Mouse (Mus musculus) embryo, embryonic 11.5 days (tissue): ENCODE results near the gene Elp4.

ENCODE experiments used
- DNase-seq: peaks from one replicate; pipeline ENCODE4 v3.0.0-alpha.2; 2012; ENCODE audit warnings: low read depth, low spot score

The Elp4 gene

DNA sequence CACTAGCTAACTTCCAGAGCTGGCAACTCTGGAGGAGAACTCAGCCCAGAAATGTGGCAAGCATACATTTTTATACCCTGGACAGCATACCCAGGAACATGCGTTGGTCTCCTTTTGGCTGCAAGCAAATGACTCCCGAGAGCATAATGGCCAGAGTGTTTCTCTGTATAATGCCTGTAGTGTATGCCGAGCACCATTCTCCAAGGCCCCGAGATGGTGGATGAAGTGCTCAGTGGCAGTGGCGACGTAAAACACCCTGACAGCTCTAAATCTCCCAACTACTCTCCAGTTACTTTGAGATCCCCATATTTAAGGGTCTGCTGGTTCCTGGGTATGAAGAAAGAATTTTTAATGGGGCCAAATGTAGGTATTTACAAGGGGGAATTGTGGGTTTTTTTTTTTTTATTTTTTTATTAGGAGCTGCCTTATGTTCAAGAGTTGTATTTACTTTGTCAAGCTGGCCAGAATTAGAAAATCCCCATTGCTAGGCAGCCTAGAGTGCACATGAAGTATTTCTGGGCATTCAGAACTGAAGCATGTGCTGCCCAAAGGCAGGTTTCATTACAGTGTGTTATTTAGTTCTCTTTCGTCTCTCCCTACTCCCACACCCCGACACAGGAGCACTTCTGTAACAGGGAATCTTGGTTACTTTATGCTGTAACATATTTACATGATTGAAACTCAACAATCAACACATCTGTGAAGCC is 188.8 kb downstream of the Elp4 start:
- no peak for DNase-seq

DNA sequence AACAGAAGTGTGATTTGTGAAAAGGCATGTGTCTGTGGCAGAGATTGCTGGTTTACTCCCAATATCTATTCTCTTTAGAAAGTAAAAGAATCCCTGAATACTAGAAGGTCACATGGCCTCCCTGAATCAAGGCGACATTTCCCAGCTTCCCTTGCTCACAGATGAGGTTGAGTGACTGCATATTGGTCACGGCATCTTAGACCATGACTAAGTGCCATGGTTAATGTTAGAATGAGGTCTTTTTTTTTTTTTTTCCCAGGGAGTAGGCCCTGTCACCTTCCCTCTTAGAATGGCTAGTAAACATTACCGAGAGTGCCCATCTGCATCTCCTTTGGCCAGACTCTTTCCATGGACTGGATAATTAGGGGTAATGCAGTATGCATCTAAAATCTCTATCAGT is 193.9 kb downstream of the Elp4 start:
- no peak for DNase-seq

DNA sequence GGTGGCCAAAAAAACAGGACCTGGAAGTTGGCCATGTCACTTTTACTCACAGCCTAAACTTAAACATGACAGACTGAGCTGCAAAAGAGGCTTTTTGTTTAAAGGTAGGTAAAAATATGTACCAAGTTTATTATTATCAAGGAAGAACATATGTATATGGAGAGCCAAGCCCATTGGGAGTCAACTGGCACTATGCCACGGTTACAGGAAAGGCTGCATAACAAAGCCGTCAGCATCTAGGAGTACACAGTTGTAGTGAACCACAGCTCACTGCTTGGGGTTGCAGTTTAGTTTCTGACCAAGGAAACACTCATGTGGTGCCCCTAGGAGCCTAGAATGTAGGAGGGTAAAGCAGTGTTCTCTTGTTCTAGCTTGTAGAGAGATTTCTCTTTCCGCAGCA is 195.2 kb downstream of the Elp4 start:
- DNase-seq, result no peak

DNA sequence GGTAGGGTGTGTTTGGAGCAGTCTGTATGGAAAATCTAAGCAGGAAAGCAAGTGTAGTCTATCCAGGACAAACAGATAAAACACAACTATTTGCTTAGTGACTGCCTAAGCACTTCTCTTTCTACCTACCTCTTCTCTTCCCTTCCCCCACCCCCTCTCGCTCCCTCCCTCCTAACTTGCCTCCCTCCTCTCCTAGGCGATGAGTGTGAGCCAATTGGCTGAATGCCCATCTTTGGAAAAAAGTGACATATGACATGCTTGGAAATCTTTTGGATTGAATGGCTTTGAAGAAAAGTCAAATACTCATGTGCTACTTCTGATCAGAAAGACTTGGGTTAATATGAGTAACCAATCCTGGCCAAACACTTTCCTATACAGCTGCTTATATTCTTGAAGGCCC is 199.0 kb downstream of the Elp4 start:
- no peak for DNase-seq

DNA sequence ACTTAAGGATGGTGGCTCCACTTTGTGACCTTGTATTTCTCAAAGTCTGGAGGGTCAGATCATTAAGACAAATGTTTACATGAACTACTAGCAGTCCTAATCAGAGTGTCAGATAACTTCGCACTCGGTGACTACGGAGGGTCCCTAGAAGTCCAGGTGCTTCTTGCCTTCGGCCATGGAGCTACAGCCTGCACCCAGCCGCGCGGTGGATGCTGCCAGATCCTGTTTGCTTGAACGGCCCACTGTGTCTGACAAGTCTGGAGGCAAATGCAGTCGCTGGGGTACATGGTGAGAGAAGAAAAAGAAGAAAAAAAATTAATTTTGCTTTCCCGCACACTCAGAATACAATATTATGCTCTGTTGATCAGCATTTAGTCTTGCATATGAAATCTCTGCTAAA is 201.8 kb downstream of the Elp4 start:
- no peak for DNase-seq

DNA sequence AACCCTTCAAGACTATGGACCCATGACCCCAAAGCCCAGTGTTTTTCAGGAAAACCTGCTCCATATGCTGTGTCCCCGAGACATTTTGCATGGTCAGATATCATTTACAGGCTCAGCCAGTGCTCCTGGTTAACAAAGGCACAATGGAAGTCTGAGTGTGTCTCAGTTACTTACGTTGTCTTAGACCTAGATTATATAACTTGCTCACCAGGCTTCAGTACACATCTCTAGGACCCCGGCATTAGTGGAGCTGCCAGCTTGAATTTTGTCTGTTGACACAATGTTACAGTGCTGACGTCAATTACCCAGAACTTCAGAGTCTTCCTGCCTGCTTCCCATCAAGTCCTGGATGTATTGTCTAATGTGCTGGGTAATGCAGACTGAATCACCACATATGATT is 202.6 kb downstream of the Elp4 start:
- DNase-seq, result no peak

DNA sequence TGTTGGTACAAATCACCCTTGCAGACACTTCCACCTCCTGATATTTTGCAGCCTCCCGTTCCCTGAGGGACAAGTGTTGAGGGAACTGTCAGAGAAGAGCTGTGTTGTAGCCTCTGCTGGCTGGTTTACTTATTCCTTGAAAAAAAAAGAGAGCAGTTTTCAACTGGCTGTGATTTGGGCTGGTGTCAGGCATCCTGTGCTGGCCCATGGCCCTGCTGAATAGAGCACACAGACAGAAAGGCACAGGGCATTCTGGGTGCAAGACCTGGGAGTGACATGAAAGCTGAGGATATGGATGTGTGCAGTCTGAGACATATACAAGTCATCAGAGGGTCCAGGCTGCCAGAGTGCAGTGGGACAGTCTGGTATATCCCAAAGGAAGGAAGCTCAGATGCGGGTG is 205.7 kb downstream of the Elp4 start:
- no peak for DNase-seq

DNA sequence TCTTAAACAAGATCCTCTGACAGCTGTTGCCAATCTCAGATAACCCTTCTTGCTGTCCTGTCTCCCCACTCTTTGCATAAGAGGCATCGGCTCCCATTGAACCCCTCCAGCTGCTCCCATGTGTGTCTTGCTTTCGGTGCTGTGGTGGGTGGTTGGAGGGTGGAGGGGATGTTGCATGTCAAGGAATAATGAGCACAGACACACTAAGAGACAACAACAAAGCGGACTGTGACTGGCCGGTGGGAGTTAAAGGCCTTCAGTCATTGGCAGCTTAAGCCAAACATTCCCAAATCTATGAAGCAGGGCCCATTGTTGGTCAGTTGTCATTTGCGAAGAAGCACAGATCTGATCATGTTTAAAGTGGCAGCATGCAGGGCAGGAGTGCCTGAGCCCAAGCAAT is 206.6 kb downstream of the Elp4 start:
- DNase-seq, result no peak

DNA sequence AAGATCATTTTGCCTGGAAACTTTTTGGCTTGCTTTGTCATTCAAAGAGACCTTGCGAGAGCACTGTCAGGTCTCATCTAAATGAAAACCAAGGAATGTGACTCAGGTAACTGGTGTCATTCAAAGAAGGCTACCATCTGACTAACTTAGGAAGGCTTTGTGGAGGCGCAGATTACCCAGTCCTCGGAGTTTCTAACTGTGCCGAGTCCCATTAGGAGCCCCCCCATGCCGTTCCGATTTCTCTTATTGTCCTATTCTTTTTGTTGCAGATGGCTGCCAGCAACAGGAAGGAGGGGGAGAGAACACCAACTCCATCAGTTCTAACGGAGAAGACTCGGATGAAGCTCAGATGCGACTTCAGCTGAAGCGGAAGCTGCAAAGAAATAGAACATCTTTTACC is 213.1 kb downstream of the Elp4 start:
- no peak for DNase-seq

DNA sequence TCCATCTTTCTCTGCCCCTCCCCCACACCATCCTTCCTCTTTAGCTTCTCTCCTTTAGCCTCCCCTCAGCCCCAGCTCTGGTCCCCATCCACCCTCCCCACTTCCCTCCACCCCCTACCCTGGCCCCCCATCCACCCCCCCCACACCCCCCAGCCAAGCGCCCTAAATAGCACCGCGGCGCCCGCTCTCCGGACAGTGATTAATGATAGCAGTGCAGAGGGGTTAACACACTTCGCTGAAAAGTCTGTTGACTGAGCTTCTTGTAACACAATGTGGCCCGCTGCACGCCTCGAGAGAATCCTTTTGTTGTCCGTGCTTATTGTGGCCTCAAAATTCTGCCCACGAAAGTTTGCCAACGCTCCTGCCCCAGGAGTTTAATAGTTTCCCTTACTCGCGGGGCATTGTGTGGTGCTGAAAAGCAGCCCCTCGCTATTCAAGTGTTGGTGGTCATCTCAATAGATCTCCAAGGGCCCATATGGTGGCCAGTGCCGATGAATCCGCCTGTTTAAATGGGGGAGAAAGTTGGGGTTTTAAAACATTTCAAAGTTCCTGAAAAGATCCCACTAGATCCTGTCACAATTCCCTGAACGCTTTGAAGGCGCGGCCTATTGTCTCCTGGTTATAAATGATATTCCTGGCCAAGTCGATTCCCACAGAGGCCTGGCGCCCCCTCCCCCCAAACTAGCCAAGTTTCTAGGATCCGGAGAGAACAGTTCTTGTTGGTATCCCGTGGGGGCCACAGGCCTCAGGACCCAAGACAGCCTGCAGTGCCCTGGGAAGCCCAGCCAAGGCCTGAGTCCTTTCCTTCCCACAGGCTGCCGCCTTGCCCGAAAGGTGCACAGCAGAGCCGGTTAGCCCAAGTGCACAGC is 214.4 kb downstream of the Elp4 start:
- DNase-seq, result no peak

DNA sequence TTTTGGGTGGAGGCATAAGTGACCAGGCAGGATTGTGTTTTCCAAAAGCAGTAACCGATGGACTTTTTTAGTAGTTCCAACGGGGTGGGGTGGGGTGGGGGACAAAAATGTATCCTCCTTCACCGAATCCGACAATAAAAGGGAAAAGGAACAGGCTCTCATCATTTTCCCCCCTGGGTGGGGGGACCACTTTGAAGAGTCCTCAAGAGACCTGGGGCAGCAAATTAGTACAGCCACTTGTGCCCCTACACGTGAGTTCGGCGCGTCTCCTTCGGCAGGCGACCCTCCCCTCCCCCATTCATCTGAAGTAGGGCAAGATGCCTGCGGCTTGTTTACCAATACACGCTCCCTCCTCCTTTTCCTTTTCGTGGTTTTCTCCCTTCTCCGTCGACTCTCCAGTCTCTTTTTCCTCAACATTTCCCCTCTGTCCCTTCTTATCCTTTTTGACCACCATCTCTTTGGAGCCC is 215.0 kb downstream of the Elp4 start:
- no peak for DNase-seq

DNA sequence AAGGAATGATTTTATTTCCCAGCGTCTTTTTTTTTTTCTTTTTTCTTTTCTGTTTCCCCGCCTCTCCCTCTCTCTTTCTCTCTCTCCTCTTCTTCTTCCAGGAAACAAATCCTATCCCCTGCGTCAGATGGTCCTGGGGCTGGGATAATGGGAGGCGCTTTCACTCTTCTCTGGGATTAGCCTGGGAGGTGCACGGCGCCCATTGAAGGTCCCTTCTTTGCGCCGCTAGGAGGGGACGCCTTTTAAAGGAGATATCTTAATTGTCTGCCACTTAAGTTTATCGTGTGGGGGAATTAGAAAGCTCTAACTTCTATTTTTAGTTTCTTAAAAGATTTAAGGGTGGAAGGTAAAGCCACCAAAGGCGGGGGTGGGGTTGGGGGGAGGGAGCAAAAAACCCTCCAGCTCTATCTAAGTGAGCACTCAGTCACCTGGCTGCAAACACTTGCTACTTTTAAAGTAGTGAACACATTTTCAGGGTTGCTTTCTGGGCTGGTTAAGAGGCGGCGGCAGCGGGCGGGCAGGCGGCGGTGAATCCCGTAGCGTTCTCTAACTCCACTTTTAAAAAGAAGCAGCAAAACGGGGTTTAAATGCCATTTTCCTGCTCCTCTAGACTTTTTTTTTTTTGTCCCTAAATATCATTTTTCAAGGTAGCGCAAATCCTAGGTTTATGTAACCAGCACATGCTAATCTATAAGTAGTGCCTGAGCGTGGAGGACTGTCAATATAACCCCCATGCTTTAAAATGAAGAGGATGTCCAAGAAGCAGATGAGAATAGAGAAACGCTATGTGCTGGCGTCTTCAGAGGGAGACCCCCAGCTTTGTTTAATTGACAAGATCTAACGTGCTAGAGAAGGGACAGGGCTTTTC is 215.7 kb downstream of the Elp4 start:
- DNase-seq, result no peak

DNA sequence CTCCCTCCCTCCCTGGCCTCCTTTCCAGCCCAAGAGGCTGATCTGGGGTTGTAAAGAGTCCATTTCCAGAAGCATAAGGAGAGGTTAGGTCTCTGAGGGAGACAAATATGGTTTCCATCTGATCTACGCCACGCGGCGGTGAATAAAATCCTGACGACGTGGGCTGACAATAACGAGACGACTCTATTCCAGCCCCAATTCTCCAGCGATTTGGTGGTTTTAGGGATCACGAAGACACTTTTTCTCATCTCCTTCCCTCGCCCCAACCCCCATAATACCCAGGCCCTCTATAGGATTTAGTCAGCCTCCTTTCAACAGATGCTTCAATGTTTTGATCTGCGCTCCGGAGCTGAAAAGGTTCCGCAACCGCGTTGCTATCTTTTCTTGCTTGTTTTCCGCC is 216.4 kb downstream of the Elp4 start:
- DNase-seq, result no peak

DNA sequence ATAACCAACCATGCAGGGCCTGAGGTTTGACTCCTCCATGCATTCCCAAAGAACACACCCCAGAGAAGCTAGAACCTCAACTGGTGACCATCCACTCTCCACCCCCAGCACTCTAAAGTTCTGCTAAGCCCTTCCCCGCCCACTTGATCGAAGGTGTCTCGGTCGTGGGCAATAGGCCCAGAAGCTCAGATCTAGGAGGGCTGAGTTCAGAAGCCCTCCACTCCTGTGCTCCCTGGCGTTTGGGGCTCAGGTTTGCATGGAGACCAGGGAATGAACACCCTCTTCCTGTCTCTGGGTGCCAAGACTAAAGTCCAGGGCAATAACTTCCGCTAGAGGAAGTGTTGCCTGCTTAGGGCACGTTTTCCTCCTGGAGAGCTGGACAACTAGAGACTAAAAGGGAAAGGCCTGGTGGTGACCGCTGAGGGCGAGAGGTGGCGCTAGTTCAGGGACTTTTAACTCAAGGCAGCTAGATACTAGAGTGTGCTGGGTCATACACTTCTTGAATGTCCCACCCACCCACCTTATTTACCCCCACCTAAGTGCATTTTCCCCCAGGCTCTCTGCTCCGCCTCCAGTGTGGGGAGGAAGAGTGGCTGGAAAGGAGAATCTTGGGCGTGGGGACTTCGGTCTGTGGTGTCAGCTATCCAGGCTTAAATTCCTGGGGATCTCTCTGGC is 216.9 kb downstream of the Elp4 start:
- no peak for DNase-seq

DNA sequence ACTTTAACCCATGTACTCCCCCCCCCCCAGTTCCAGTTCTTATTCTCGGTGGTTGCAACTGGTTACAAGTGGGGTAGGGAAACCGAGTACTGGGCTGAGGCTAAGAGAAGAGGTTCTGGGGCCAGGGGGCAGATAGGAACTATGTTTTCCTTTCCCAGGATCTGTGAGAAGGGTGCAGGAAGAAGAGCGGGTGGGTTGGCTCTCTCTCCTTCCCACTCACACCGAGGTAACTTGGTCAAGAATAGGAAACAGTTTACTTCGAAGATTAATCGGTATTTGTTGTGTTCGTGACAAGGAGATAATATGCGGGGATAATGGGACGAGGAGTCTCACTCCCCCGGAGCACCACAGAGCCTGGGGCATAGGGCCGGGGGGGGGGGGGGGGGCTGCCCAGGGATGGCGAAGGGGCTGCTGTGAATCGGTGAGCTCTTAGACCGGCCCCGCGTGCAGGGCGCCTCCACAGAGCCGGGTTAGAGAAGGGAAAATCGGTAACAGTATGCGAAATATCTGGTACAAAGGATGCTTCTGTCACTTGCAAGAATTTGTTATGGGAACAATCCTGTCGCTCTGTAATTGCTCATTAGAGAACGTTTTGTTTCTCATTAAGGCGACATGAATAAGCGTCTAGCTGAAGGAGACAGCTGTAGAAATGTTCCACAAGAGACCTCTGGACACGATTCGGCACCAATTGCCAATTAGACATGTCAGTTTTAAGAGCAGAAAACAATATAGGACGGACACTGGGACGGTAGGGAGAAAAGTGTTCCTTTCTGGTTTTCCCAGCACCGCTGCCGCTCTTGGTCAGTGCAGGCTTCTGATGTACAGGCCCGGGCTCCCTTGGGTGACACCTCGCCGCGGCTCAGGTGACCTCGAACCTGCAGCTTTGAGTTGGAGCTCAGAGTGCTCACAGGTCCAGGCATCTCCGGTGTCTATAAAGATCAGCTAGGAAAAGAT is 217.7 kb downstream of the Elp4 start:
- no peak for DNase-seq

DNA sequence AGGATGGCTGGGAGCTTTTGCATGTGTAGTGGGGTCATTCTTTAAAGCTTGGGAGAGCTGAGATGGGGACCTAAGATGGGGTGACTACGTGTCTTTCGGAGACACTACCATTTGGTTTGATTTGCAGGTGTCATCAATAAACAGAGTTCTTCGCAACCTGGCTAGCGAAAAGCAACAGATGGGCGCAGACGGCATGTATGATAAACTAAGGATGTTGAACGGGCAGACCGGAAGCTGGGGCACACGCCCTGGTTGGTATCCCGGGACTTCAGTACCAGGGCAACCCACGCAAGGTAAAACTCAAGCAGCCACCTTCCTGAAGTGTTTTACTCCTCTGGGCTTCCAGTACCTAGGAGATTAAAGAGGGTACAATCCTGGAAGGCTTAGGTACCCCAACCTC is 218.7 kb downstream of the Elp4 start:
- no peak for DNase-seq

DNA sequence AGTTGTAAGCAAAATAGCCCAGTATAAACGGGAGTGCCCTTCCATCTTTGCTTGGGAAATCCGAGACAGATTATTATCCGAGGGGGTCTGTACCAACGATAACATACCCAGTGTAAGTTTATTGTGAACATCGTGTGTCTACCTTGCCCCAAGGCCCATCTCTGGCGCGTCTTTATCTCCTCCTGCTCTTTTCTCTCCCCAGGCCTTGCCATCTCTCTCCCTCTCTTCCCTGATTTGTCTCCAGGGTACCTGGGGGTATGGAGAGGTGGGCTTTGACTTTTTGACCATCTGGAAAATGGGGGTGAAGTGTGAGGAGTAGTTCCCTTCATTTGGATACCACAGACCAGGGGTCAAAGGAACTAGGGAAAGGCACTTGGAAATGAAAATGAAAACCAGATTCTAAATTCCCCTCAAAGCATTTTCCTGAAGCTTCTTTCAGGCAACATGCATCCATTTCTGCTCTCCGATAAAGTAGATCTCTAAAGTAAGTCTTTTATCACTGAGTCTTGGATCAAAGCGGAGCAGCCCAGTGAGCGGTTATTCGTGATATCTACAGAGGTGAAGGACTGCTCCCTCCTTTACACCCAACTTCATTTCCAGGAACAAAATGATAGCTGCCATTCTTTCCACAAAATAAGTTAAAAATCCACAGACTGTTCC is 219.2 kb downstream of the Elp4 start:
- no peak for DNase-seq

DNA sequence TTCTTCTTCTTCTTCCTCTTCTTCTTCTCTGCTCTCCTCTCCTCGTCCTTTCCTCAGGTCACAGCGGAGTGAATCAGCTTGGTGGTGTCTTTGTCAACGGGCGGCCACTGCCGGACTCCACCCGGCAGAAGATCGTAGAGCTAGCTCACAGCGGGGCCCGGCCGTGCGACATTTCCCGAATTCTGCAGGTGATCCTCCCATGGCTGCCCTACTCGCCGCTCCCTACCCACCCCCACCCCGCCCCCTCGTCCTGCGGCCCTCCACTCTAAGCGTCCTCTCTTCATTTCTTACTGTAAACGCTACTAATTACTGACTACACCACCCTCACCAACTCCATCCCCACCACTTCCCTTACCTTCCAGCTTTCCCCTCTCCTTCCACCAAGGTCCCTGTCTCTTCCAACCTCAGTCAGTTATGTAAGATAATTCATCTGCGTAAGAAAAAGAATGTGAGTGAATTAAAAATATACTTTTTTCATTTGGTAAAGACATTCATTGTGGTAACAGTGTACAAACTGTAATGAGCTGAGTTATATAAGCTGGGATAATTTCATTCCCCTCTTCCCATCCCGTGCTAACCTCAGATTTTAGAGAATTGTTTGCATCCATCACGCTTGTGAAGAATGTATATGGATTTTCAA is 220.5 kb downstream of the Elp4 start:
- DNase-seq, result no peak

DNA sequence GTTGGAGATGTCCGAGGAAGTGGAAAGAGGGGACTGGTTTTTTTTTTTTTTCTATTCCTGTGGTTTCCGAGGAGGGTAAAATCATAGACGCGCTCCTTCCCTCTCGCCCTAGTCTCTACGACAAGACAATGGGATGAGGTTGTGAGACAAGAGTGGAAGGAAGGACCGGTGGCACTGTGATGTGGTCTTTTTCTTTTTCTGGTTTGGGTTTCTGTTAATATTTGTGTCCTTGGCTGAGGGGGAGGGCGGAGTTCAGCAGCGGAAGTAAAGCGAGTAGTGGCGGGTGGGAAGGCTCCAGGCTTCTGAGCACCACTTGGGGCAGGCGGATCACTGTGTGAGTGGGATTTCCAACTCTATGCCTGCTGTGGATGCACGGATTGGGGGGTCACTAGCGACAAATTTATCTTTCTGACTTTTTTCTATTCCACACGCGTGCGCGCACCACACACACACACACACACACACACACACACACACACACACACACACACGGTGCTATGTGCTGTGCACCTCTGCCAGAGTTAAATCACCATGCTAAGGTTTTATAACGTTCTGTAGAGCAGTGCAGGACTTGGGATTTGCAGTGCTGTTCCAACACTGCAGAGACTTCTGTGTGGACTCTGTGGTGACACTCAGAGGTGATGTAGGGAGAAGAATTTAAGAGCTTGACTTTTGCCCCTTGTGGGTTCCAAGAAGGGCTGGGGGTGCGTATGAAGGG is 221.6 kb downstream of the Elp4 start:
- DNase-seq, result no peak
